Mouse (Mus musculus) CH12.LX (cell line): Measurements from ENCODE around the gene Tmem125. TPM values are rescaled to one million over a fixed set of nuclear protein-coding genes. Genes with fewer than 3 reads are reported as not detected.
A peak's percentile ranks its signal among the peaks of the same experiment; 100 is the strongest.

Experiments
- DNase-seq: peaks from one replicate; pipeline ENCODE4 v3.0.0-alpha.2; 2013; ENCODE audit errors: extremely low read depth
- H3K27ac ChIP-seq: 2 replicates; pipeline ENCODE4 v1.5.1; 2012; ENCODE audit warnings: low read depth, mild to moderate bottlenecking, control low read depth, moderate library complexity; ENCODE audit not compliant: insufficient read depth
- H3K27me3 ChIP-seq: replicated peaks from 2 replicates; pipeline ENCODE3; 2012; ENCODE audit warnings: inconsistent platforms
- H3K36me3 ChIP-seq, 2 experiments: replicated peaks in 1 of 2; 2 replicates each; pipeline versions ENCODE3 to v1.6.1; 2012; ENCODE audit warnings: inconsistent platforms in 1 of 2, low read length in 1 of 2, mild to moderate bottlenecking in 1 of 2, mixed read lengths in 1 of 2, moderate library complexity in 1 of 2; ENCODE audit not compliant: control insufficient read depth in 1 of 2, insufficient read depth in 1 of 2
- H3K4me1 ChIP-seq, 2 experiments: 2 replicates each; pipeline ENCODE4 v1.6.1; 2012; ENCODE audit warnings: inconsistent platforms in 1 of 2, moderate library complexity in 1 of 2; ENCODE audit not compliant: insufficient read depth in 2 of 2, control insufficient read depth in 1 of 2
- H3K4me2 ChIP-seq: 2 replicates; pipeline ENCODE4 v1.6.1; 2012; ENCODE audit warnings: low read depth, mild to moderate bottlenecking, control low read depth; ENCODE audit not compliant: poor library complexity, insufficient read depth, severe bottlenecking
- H3K4me3 ChIP-seq, 3 experiments: fragments of 150-350 bp in 1 of 3; sonication (generic) in 1 of 3; replicated peaks in 1 of 3; 2 replicates each; pipeline versions ENCODE3 to v1.5.1; 2011 to 2012; ENCODE audit warnings: low read depth in 2 of 3, low read length in 2 of 3, mild to moderate bottlenecking in 2 of 3, moderate library complexity in 2 of 3, control low read depth in 1 of 3, improper control_type of control experiment in 1 of 3, inconsistent platforms in 1 of 3, mixed read lengths in 1 of 3; ENCODE audit not compliant: poor library complexity in 1 of 3
- H3K79me2 ChIP-seq: replicated peaks from 2 replicates; pipeline ENCODE4 v1.6.1; 2012; ENCODE audit warnings: mild to moderate bottlenecking, moderate library complexity; ENCODE audit not compliant: control insufficient read depth, poor library complexity, insufficient read depth, severe bottlenecking; ENCODE audit errors: extremely low read depth
- H3K9ac ChIP-seq: 2 replicates; pipeline ENCODE4 v1.6.1; 2012; ENCODE audit warnings: low read depth, mild to moderate bottlenecking, control low read depth, moderate library complexity; ENCODE audit not compliant: insufficient read depth
- H3K9me3 ChIP-seq: replicated peaks from 2 replicates; pipeline ENCODE3; 2012; ENCODE audit warnings: low read length, inconsistent platforms, mixed read lengths
- CHD1 ChIP-seq: IDR thresholded peaks from 2 replicates; pipeline ENCODE4 v1.6.1; 2012; ENCODE audit warnings: low read depth, low read length, improper control_type of control experiment, inconsistent platforms
- E2F4 ChIP-seq: IDR thresholded peaks from 2 replicates; pipeline ENCODE4 v1.6.1; 2011; ENCODE audit warnings: low read depth, low read length, improper control_type of control experiment; ENCODE audit not compliant: insufficient replicate concordance
- IRF4 ChIP-seq: IDR thresholded peaks from 2 replicates; pipeline ENCODE4 v1.6.1; 2014; ENCODE audit warnings: low read depth, mild to moderate bottlenecking, inconsistent platforms, low read length, improper control_type of control experiment
- MAFK ChIP-seq: IDR thresholded peaks from 2 replicates; pipeline ENCODE4 v1.6.1; 2011; ENCODE audit warnings: low read length, improper control_type of control experiment; ENCODE audit not compliant: insufficient replicate concordance
- MAX ChIP-seq: IDR thresholded peaks from 2 replicates; pipeline ENCODE4 v1.6.1; 2011; ENCODE audit warnings: low read length, improper control_type of control experiment
- MAZ ChIP-seq: IDR thresholded peaks from 2 replicates; pipeline ENCODE4 v1.6.1; 2012; ENCODE audit warnings: low read depth, mild to moderate bottlenecking, inconsistent platforms, low read length, improper control_type of control experiment, moderate library complexity
- MXI1 ChIP-seq: IDR thresholded peaks from 2 replicates; pipeline ENCODE4 v1.6.1; 2011; ENCODE audit warnings: mild to moderate bottlenecking, low read depth, low read length, improper control_type of control experiment
- MYC ChIP-seq: IDR thresholded peaks from 2 replicates; pipeline ENCODE4 v1.6.1; 2011; ENCODE audit warnings: low read depth, mild to moderate bottlenecking, improper control_type of control experiment, low read length
- NRF1 ChIP-seq: IDR thresholded peaks from 2 replicates; pipeline ENCODE4 v1.6.1; 2014; ENCODE audit warnings: low read depth, mild to moderate bottlenecking, inconsistent platforms, low read length, improper control_type of control experiment, moderate library complexity
- POLR2A ChIP-seq: IDR thresholded peaks from 2 replicates; pipeline ENCODE4 v1.6.1; 2011; ENCODE audit warnings: low read depth, mild to moderate bottlenecking, improper control_type of control experiment, low read length
- SMC3 ChIP-seq: IDR thresholded peaks from 2 replicates; pipeline ENCODE4 v1.6.1; 2011; ENCODE audit warnings: low read depth, low read length, improper control_type of control experiment
- TBP ChIP-seq: conservative IDR thresholded peaks from 2 replicates; pipeline ENCODE4 v1.6.1; 2011; ENCODE audit warnings: low read depth, low read length, improper control_type of control experiment
- USF1 ChIP-seq: IDR thresholded peaks from 2 replicates; pipeline ENCODE4 v1.6.1; 2014; ENCODE audit warnings: low read depth, mild to moderate bottlenecking, inconsistent platforms, low read length, improper control_type of control experiment
- ZC3H11A ChIP-seq: IDR thresholded peaks from 2 replicates; pipeline ENCODE4 v1.6.1; 2012; ENCODE audit warnings: low read depth, mild to moderate bottlenecking, inconsistent platforms, low read length, improper control_type of control experiment
- dilution Hi-C: fragments of 300-500 bp; cut with MboI; formaldehyde crosslinking; loops from 2 replicates; pipeline ENCODE4 v1.14.3; 2020; ENCODE audit warnings: low sequenced_read_pairs; ENCODE audit not compliant: extremely low pct_unique_long_range_greater_than_20kb, extremely low pct_ligation_motif_present
- in situ Hi-C: fragments of 300-500 bp; cut with MboI; formaldehyde crosslinking; loops from 3 replicates; pipeline ENCODE4 v1.14.3; 2019; ENCODE audit warnings: low sequenced_read_pairs, low pct_ligation_motif_present, low pct_unique_long_range_greater_than_20kb, mixed read lengths
- polyA plus RNA-seq: library from polyadenylated mRNA; unstranded; fragments of >175 nt; gene quantifications from 2 replicates; pipeline ENCODE4 v1.2.1, GENCODE M21; 2012; ENCODE audit warnings: low read depth; ENCODE audit not compliant: insufficient read length
- total RNA-seq, 2 experiments: library from RNA; depleted of rRNA; stranded (reverse); fragments of 300-350 nt in 1 of 2; fragments of >200 nt in 1 of 2; gene quantifications; 2 replicates each; pipeline ENCODE4 v1.2.3; 2012 to 2014

Gene Tmem125
- total RNA-seq (2012; rRNA removed) (not detected in 2 replicates), total RNA-seq (2014; rRNA removed) (not detected in 2 replicates), polyA plus RNA-seq (not detected in 2 replicates)

- no peak within 1 kb of the TSS for H3K9ac ChIP-seq
- H3K9me3 ChIP-seq, result no peaks in the 10 kb centered on the region
- TF ChIP-seq CHD1 (no peak), TBP (no peak), POLR2A (no peak), USF1 (no peak), MYC (no peak), SMC3 (no peak), NRF1 (no peak)
- H3K4me2 ChIP-seq, result peak within 1 kb of the TSS; percentile 59
- H3K27me3 ChIP-seq, result peaks cover 80% of the 10 kb centered on the region
- H3K4me1 ChIP-seq, result no peaks in the 10 kb centered on the region
- H3K27ac ChIP-seq, result no peak within 1 kb of the TSS
- peak within 1 kb of the TSS in 1 of 3 experiments; percentile 14 for H3K4me3 ChIP-seq
- no peak for DNase-seq
- no peaks in the 10 kb centered on the region for H3K79me2 ChIP-seq
- H3K36me3 ChIP-seq, result no peaks in the 10 kb centered on the region
- dilution Hi-C loops (no loop called here), in situ Hi-C loops (loop anchor here (10.0 kb wide), 1 partner anchor 59 kb away; no protein-coding TSS in a partner anchor)
Observed at GRCm38 (mm10) chr4:118543592-118544260, at the start of gene Tmem125. Gene Tmem125 (minus strand): TSS chr4:118544044.

- in situ Hi-C loops, result no loop called here
- no peak for TF ChIP-seq USF1
- no peak for TF ChIP-seq MAZ
- TF ChIP-seq MAX, result no peak
- no peak for TF ChIP-seq MAFK
- no peak for TF ChIP-seq MXI1
- no peak for TF ChIP-seq ZC3H11A
- peaks cover 6% of the 10 kb centered on the region for H3K9me3 ChIP-seq
- H3K4me1 ChIP-seq, result no peaks in the 10 kb centered on the region
- H3K9ac ChIP-seq, result no peak overlapping the region
- H3K36me3 ChIP-seq, result no peaks in the 10 kb centered on the region
- no peaks in the 10 kb centered on the region for H3K79me2 ChIP-seq
- H3K27ac ChIP-seq, result no peak overlapping the region
- H3K27me3 ChIP-seq, result peaks cover 80% of the 10 kb centered on the region
- DNase-seq, result no peak
- no peak overlapping the region for H3K4me2 ChIP-seq
- dilution Hi-C loops, result no loop called here
- no peak overlapping the region for H3K4me3 ChIP-seq
Observed at GRCm38 (mm10) chr4:118589733-118590130, 45.9 kb upstream of the Tmem125 start.

- H3K9me3 ChIP-seq, result peaks cover 6% of the 10 kb centered on the region
- in situ Hi-C loops (no loop called here), dilution Hi-C loops (no loop called here)
- H3K79me2 ChIP-seq, result no peaks in the 10 kb centered on the region
- no peak for DNase-seq
- no peaks in the 10 kb centered on the region for H3K4me1 ChIP-seq
- no peaks in the 10 kb centered on the region for H3K36me3 ChIP-seq
- TF ChIP-seq MAZ (no peak), E2F4 (no peak), IRF4 (no peak), MAX (no peak), ZC3H11A (no peak)
- no peak overlapping the region for H3K9ac ChIP-seq
- peaks cover 80% of the 10 kb centered on the region for H3K27me3 ChIP-seq
- no peak overlapping the region for H3K27ac ChIP-seq
- H3K4me2 ChIP-seq, result no peak overlapping the region
- no peak overlapping the region for H3K4me3 ChIP-seq
Observed at GRCm38 (mm10) chr4:118589053-118589732, 45.3 kb upstream of the Tmem125 start.
